Mouse (Mus musculus) natural killer cell, adult 2 months (primary cell): ENCODE measurements around the gene Wrap73.

ENCODE experiments used
- DNase-seq, 2 experiments: peaks; one replicate each; pipeline ENCODE4 v3.0.0; 2022; ENCODE audit warnings: low spot score in 2 of 2

Gene Wrap73

GRCm38 (mm10) chr4:154139671-154140181 lies 2.4 kb upstream of the Wrap73 start:
- DNase-seq = no peak

GRCm38 (mm10) chr4:154140182-154140212 lies 2.2 kb upstream of the Wrap73 start, which contains the start of gene Trp73:
Gene Trp73 (minus strand): TSS chr4:154140208.
- no peak for DNase-seq

DNA sequence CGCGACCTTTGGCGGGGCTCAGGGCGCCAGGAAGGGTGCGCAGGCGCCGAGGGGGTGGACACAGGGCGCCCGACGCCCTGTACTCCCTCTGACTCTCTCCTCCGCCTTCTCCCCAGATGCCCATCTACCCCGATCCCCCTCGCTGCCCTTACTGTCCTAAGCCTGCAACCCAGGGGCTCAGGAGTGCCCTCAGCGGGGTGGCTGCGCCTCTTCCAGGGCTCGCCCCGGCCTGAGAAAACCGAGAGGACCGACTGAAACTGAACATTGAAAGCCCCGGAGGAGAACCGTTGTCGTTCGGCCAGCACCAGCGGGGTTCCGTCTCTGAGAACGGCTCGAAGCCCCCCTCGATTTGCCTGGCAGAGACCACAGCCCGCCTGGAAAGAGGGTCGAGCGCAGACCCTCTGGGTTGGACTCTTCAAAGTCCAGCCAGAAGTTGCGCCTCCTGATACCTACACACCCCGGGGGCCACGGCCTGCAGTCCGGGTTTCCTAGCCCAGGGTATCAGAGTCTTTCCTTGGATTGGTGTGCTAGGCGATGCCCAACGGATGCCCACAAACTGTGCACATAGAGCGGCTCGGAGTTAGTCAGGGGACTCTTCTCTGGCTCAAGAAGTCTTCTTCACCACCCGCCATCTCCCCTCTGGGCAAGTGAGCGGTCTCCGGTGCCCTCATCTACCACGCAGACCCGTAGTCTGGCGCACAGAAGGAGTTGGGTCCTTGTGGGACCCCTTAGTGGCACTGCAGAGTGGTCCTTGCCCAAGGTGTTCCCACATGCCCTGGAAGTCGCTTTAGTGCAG lies 1.8 kb upstream of the Wrap73 start:
- no peak for DNase-seq

DNA sequence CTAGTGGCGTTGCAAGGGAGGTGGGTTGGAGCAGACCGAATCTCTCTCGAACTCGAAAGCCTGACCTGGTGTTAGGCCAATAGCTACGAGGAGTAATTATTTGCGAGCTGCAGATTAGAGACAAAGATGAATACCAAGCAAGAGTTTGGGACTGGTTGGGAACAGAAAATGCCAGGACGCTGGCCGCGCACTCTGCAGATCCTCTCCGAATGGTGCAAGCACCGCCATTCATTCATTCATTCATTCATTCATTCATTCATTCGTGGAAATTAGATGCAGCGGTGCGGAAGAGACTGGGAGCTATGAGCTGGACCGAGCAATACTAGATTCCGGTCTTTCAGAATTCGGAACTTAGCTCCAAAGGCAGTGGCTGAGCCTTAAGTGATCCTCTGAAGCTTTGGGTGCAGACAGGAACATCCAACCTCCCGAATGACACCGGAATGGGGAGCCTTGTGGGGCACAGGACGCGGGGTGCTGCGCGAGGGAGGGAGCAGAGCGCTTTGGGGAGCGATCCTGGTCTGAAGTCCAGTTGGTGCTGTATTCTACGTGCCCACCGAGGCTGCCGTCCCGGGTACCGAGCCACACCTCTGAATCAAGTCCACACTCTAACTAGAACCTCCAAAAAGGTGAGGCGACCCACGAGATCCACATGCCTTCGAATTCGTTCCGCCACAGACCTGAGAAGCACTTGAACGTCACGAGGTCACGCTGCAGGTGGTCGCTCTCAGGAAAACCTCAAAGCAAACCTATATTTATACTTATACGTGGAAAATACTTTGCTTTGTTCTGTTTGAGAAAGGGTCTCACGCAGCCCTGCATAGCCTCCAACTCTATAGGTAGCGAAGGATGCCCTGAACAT lies 934 bp upstream of the Wrap73 start:
- no peak for DNase-seq

DNA sequence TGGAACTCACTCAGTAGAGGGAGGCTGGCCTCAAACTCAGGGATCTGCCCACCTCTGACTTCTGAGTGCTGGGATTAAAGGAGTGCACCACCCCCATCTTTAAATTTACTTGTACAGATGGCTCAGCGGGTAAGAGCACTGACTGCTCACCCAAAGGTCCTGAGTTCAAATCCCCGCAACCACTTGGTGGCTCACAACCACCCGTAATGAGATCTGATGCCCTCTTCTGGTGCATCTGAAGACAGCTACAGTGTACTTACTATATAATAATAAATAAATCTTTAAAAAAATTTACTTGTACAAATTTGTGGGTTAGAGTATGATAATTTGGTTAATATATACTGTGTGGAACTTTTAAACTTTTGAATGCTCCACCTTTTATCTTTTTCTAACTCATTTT lies 2.5 kb downstream of the Wrap73 start:
- DNase-seq = no peak

DNA sequence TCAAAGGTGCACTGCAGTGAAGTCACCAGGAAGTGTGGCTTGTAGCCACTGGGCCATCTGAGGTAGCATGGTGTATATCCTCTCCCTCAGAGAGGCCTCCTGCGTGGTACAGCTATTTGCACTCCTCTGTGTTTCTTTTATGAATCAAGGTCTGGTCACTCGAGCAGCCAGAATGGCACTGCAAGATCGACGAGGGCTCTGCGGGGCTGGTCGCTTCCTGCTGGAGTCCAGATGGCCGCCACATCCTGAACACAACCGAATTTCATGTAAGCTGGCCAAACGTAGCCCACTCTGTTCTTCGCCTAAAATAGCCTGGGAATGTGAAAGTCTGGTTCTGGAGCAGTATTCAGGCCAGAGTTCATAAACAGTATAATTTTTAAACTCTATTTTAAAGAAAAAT lies 4.2 kb downstream of the Wrap73 start:
- no peak for DNase-seq

- DNase-seq = no peak
These were observed 11.9 kb downstream of the Wrap73 start for GRCm38 (mm10) chr4:154154104-154154503.

GRCm38 (mm10) chr4:154156050-154156449 lies 13.9 kb downstream of the Wrap73 start:
- no peak for DNase-seq

DNA sequence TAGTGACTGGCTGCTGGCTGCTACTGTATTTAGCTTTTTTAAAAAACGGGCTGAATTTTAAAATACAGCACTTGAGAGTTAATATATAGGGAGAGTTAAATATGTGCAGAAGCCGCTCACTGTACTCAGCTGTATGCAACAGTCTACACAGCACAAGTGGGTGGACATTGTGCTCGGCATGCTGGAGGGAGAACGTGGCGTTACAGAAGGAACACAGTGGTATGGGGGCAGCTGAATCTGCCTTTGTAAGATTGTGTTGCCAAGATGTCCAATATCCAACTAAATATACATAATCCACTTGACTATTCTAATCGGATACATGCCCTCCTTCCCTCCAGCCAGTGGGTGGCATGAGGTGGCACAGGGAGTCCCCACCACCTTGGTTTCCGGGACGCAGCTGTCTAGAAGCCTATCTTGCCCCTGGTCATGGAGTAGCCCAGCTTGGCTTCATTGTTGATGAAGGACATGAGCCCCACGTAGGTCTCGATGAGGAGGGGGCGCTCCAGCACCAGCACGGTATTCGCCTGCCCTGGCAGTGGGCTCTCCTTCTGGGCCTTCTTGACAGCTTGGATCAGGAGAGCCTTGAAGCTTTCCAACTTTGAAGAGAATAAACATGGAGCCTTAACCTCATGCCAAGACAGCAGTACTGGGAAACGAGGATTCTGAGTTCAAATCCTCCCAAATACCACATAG lies 15.9 kb downstream of the Wrap73 start:
- no peak for DNase-seq

- DNase-seq = peak; percentile 83 to 87
These were observed 16.8 kb downstream of the Wrap73 start for GRCm38 (mm10) chr4:154159002-154159401.

DNA sequence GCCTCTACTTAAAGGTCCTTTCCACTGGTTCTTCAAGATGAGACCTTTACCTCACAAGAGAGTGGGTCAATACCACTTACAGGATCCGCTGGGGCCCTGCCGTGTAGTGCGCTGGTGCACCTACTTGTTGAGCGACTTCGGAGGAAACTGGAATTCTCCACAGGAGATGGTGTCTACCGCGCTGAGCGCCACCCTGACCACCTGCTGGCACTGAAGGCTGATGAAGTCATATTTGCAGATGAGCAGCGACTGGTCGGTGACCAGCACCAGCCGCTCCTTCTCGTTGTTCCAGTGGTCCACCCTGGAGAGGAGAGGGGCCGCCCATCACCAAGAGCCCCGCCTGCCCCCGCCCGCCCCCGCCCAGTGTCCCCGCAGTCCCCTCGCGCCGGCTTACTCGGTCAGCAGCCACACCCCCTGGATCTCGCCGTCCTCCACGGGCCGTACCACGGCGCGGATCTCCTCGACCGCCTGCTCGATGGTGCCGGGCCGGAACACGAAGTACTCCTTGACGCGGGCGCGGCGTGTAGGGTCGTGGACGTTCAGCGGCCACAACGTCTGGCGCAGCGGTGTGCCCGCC lies 17.9 kb downstream of the Wrap73 start:
- DNase-seq = no peak

- peak; percentile 95 to 97 for DNase-seq
These were observed 18.6 kb downstream of the Wrap73 start, which contains the start of gene Tprgl for GRCm38 (mm10) chr4:154160538-154161390. Gene Tprgl (minus strand): TSS chr4:154160666.

DNA sequence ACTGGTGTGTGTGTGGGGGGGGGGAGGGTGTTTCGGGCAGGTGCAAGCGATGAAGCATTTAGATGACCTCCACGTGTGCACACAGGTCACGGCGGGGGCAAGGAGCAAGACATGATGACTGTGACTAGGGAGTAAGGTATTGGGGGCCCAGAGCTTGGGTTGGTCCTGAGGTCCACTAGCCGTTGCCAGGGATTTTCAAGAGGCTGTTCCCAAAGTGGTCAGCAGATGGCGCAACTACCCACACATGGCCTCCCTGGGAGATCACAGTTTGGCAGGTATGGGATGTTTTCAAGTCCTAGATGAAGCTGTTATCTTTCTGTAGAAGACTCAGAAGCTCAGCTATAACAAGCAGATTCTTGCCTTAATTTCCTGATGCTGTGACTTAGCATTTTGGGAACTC lies 21.1 kb downstream of the Wrap73 start:
- peak; percentile 58 to 71 for DNase-seq

DNA sequence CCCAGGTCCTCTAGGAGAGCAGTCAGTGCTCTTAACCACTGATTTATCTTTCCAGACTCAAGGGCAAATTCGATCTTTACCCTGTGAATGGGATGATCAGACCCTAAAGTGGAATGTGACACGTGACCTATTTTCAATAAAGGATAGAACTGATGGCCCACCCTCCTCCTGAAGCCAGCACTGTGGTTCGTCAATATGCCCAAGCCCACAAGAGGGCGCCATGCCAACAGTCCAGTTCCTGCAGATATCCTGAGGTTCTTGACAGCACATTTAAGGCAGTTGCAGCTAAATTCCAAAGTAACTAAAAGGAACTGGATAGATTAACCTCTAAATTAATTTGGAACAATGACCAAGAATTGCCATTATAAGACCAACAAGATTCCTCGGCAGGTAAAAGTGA lies 24.9 kb downstream of the Wrap73 start:
- peak in 1 of 2 experiments; percentile 49 for DNase-seq

DNA sequence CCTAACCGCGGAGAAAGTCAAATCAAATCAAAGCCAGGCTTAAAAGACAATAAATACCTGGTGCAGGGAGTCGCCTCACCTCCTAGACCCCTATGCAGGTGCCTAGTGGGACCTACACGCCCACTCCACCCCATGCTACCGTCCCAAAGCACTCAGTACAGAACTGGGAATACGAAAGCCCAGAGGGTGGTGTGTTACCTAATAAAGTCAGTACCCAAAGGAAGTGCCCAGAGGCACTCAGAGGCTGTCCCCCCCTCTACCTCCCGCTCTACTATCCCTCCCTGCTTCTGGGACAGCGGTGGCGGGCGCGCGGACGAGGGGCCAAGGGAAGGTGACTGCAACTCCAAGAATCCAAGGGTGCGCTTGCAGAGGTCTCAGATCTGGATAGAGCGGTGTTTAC lies 27.8 kb downstream of the Wrap73 start:
- DNase-seq = no peak

DNA sequence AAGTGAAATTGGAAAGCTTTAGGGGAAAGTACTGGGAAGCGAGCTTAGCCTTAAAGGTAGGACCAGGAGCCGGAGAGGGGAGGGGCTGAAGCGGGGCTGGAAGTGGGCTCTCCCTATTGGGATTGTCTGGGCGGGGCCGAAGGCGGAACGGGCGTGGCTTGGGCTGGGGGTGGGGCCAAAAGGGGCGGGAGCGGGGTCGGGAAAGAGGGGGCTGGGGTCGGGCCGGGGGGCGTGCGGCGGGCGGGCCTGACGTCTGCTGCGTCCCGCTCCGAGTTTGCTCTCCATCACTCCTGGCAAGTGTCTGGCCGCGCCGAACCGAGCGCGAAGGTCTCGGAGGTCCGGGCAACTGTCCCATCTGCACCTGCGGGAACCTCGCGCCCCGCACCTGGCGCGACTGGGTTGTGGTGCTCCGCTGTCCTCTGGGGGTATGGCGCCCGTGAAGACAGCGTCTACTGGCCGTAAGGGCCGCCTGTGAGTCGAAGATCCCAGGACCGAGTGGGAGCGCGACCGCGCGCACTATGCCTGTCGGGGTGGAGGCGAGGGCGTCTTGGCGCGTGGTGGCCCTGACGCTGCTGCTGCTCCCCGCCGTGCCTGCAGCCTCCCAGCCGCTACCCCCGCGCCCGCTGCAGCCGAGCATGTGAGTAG lies 28.5 kb downstream of the Wrap73 start, which contains the start of gene Megf6:
Megf6 (plus strand) TSS at position 225 of the 645 bp plus-strand sequence.
- DNase-seq = no peak

DNA sequence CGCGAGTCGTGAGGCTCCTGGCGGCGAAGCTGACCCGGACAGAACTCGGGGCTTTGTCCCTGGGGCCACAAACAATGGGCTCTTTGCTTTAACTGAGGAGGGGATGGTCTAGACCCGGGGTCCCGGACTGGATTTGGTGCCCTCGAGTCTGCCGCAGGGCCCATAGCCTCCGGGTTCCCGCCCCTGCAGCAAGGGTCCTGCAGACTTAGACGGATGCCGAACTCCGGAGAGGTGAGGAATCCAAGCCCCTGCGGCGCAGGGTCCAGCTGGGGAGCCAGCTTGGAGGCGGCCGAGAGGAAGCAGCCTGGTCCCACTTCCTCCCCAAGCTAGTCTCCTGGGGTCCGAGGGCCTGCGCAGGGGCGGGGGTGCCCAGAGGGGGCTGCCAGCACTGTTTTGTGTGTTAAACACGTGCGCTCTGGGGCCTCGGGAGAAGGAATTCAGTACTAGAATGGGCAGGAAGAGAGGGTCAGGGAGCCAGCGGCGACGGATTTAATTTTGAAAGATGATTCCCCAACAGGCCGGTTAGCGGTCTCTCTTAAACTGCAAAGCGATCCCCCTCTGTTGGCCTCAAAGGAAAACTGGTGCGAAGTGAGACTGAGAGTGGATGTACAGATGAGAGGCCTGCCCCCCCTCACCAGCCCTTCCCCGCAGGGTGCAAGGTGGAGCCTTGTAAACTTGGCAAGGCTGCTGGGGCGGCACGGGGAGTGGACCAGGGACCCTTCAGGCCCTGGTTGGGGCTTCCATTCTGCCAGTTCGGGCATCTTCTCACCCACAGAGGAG lies 29.2 kb downstream of the Wrap73 start:
- no peak for DNase-seq

DNA sequence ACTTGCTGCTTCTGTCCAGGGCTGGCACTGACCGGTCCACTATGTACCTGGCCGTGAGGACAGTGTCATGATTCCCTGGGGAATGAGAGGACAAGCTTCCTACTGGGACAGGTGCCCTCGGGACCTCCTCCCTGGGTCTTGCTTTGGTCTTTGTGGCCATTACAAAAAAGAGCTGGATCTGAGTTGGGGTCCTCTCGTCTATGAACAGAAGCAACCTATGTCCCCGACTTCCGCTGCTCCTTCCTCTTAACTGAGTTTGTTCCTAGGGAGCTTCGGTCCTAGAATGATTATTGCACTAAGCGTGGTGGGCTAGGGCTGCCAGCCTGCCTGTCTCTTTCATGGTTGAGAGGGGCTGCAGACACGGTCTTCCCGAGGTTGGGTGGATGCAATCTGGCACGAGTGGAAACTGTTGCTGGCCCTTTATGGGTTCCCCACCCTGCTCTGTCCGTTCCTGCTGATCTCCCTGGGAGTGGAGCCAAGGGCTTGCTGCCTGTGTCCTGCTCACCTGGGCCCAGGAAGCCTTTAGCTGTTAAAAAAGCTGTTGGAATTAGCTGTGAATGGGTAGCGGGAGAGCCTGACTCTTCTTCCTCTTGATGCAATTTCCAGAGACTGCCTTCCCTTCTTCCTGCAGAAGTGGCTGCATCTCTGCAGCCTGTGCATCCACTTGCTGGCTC lies 29.9 kb downstream of the Wrap73 start:
- DNase-seq = no peak

- no peak for DNase-seq
These were observed 35.1 kb downstream of the Wrap73 start for GRCm38 (mm10) chr4:154177257-154177656.
